Mouse (Mus musculus) heart, embryonic 12.5 days (tissue): ENCODE data around the gene Ece1. TPM values are rescaled to one million over a fixed set of nuclear protein-coding genes. Genes with fewer than 3 reads are reported as not detected.
A peak's percentile ranks its signal among the peaks of the same experiment; 100 is the strongest.
"Not testable (repeated sequence)": the region's sequence is repeated elsewhere in the genome, so short reads cannot be mapped to it uniquely, and the experiment has no call there.

Experiments used
- ATAC-seq: fragments of 200-750 bp; cut with Nextera tagmentation; 2 replicates; pipeline ENCODE4 v1.8.0; 2017; ENCODE audit warnings: moderate TSS enrichment, moderate library complexity; ENCODE audit not compliant: insufficient number of reproducible peaks, low FRiP score
- H3K27ac ChIP-seq: fragments of 300-500 bp; sonication (generic); 2 replicates; pipeline ENCODE4 v1.5.1; 2016; ENCODE audit warnings: mild to moderate bottlenecking, moderate library complexity; ENCODE audit not compliant: poor library complexity, severe bottlenecking
- H3K27me3 ChIP-seq: fragments of 300-500 bp; sonication (generic); replicated peaks from 2 replicates; pipeline ENCODE4 v1.6.1; 2016; ENCODE audit warnings: mild to moderate bottlenecking, moderate library complexity
- H3K36me3 ChIP-seq: fragments of 300-500 bp; sonication (generic); 2 replicates; pipeline ENCODE4 v1.6.1; 2016; ENCODE audit warnings: mild to moderate bottlenecking, moderate library complexity
- H3K4me1 ChIP-seq: fragments of 300-500 bp; sonication (generic); replicated peaks from 2 replicates; pipeline ENCODE4 v1.6.1; 2016; ENCODE audit warnings: mild to moderate bottlenecking
- H3K4me2 ChIP-seq: fragments of 300-500 bp; sonication (generic); 2 replicates; pipeline ENCODE4 v1.6.1; 2016; ENCODE audit warnings: mild to moderate bottlenecking, moderate library complexity
- H3K4me3 ChIP-seq: fragments of 300-500 bp; sonication (generic); 2 replicates; pipeline ENCODE4 v1.5.1; 2016; ENCODE audit warnings: mild to moderate bottlenecking
- H3K9ac ChIP-seq: fragments of 300-500 bp; sonication (generic); 2 replicates; pipeline ENCODE4 v1.6.1; 2016; ENCODE audit warnings: mild to moderate bottlenecking, moderate library complexity
- H3K9me3 ChIP-seq: fragments of 300-500 bp; sonication (generic); replicated peaks from 2 replicates; pipeline ENCODE4 v1.6.1; 2016; ENCODE audit warnings: mild to moderate bottlenecking, moderate library complexity
- WGBS: fragments of 180-500 bp; shearing (Covaris S2); methylation state at CpG from one replicate; pipeline ENCODE4 v1.1.7; 2016; 5-methylcytosine and 5-hydroxymethylcytosine counted together
- polyA plus RNA-seq: library from polyadenylated mRNA; unstranded; fragments of >200 nt; fragmentation: Nextera tagmentation; extraction: Ambion mirVana; gene quantifications from 2 replicates; pipeline ENCODE4 v1.2.1, GENCODE M21; 2016

Gene Ece1
- polyA plus RNA-seq, 1 experiment from 2014 or later, result 122 TPM

GRCm38 (mm10) chr4:137963881-137964584 is 102.0 kb downstream of the Ece1 start:
- ATAC-seq, result 0 out of 2 replicates have a peak, but pooled peaks have one; percentile 22
- Histone ChIP-seq H3K27me3 (no peaks in the 10 kb centered on the region), H3K4me1 (peaks cover 15% of the 10 kb centered on the region), H3K27ac (no peak overlapping the region), H3K4me3 (no peak overlapping the region), H3K9ac (no peak overlapping the region), H3K4me2 (no peak overlapping the region), H3K36me3 (peaks cover 56% of the 10 kb centered on the region), H3K9me3 (peaks cover 7% of the 10 kb centered on the region; the same call in 1 of the 2 replicates)
- 64% methylated on average over 8 of the region's 9 CpGs for WGBS

DNA sequence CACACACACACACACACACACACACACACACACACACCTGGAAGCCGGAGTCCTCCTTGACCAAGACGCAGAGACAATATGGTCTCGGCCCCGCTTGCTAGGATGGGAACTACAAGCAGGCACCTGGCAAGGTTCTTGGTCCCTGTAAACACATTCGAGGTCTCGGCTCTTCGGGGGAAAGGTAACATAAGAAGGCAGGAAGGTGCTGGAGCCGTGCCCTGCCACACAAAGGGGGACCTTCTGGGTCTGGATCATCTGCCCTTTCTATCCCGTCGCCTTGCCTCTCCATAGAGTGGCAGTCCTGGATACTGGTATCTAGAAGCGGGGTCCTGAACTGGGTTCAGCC is 102.5 kb downstream of the Ece1 start:
- Histone ChIP-seq H3K4me3 (no peak overlapping the region), H3K9me3 (peaks cover 4% of the 10 kb centered on the region; the same call in 1 of the 2 replicates), H3K9ac (no peak overlapping the region), H3K27me3 (no peaks in the 10 kb centered on the region), H3K36me3 (peaks cover 51% of the 10 kb centered on the region), H3K4me1 (peaks cover 15% of the 10 kb centered on the region), H3K4me2 (no peak overlapping the region), H3K27ac (no peak overlapping the region)
- no peak for ATAC-seq
- 87% methylated on average over 11 of the region's 11 CpGs for WGBS

- Histone ChIP-seq H3K9ac (no peak overlapping the region), H3K27ac (no peak overlapping the region), H3K4me2 (no peak overlapping the region), H3K9me3 (no peaks in the 10 kb centered on the region), H3K4me1 (no peaks in the 10 kb centered on the region), H3K4me3 (no peak overlapping the region), H3K27me3 (no peaks in the 10 kb centered on the region), H3K36me3 (peaks cover 22% of the 10 kb centered on the region)
- WGBS, result 11% methylated on average over 9 of the region's 9 CpGs
- peak; percentile 27; the same call in 1 of the 2 replicates for ATAC-seq
Observed at GRCm38 (mm10) chr4:137968203-137968602, 106.2 kb downstream of the Ece1 start.

- H3K4me1 ChIP-seq, H3K4me3 ChIP-seq, H3K9ac ChIP-seq, ATAC-seq, H3K27ac ChIP-seq, H3K9me3 ChIP-seq, H3K27me3 ChIP-seq, H3K36me3 ChIP-seq, H3K4me2 ChIP-seq: not testable (repeated sequence)
- WGBS, result no CpG with 5 or more reads among the region's 11 CpGs
Observed at GRCm38 (mm10) chr4:137970623-137971199, 108.7 kb downstream of the Ece1 start.

GRCm38 (mm10) chr4:137974856-137975432 is 112.9 kb downstream of the Ece1 start:
- peak; percentile 31; the same call in 1 of the 2 replicates for ATAC-seq
- H3K4me1 ChIP-seq, result not testable (repeated sequence)

GRCm38 (mm10) chr4:137979066-137979644 is 117.1 kb downstream of the Ece1 start:
- not testable (repeated sequence) for H3K27ac ChIP-seq, H3K4me1 ChIP-seq, ATAC-seq, H3K4me3 ChIP-seq, H3K9ac ChIP-seq, H3K9me3 ChIP-seq, H3K27me3 ChIP-seq, H3K4me2 ChIP-seq, H3K36me3 ChIP-seq
- WGBS, result no CpG with 5 or more reads among the region's 11 CpGs

More at GRCm38 (mm10) chr4:137974856-137975432, 112.9 kb downstream of the Ece1 start:
- not testable (repeated sequence) for H3K4me3 ChIP-seq, H3K27ac ChIP-seq, H3K9ac ChIP-seq, H3K9me3 ChIP-seq, H3K4me2 ChIP-seq, H3K36me3 ChIP-seq, H3K27me3 ChIP-seq
- no CpG with 5 or more reads among the region's 11 CpGs for WGBS

DNA sequence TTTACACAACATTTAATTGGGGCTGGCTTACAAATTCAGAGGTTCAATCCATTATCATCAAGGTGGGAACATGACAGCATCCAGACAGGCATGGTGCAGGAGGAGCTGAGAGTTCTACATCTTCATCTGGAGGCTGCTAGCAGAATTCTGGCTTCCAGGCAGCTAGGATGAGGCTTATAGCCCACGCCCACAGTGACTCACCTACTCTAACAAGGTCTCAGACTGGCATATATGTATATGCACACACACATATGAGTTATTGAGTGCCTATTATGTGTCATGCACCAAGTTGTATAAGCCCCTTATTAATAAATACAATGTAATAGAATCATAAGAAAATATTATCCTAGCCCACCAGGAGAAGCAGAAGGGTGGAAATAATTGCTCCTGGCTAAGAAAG is 120.8 kb downstream of the Ece1 start:
- 66% methylated on average over 1 of the region's 1 CpGs for WGBS
- Histone ChIP-seq H3K9me3 (no peaks in the 10 kb centered on the region), H3K9ac (no peak overlapping the region), H3K27me3 (no peaks in the 10 kb centered on the region), H3K4me1 (peaks cover 5% of the 10 kb centered on the region; the same call in 1 of the 2 replicates), H3K27ac (no peak overlapping the region), H3K4me2 (no peak overlapping the region), H3K36me3 (no peaks in the 10 kb centered on the region), H3K4me3 (no peak overlapping the region)
- no peak for ATAC-seq

- Histone ChIP-seq H3K36me3 (no peaks in the 10 kb centered on the region), H3K9me3 (no peaks in the 10 kb centered on the region), H3K4me1 (peaks cover 8% of the 10 kb centered on the region), H3K4me3 (no peak overlapping the region), H3K4me2 (no peak overlapping the region), H3K27me3 (no peaks in the 10 kb centered on the region), H3K27ac (no peak overlapping the region), H3K9ac (no peak overlapping the region)
- ATAC-seq, result no peak
- 34% methylated on average over 10 of the region's 10 CpGs for WGBS
Observed at GRCm38 (mm10) chr4:137984212-137984611, 122.2 kb downstream of the Ece1 start.

GRCm38 (mm10) chr4:137984746-137985145 is 122.7 kb downstream of the Ece1 start:
- no peaks in the 10 kb centered on the region for H3K27me3 ChIP-seq
- H3K9ac ChIP-seq, result no peak overlapping the region
- H3K9me3 ChIP-seq, result no peaks in the 10 kb centered on the region
- H3K36me3 ChIP-seq, result no peaks in the 10 kb centered on the region
- 71% methylated on average over 5 of the region's 5 CpGs for WGBS
- no peak overlapping the region for H3K4me3 ChIP-seq
- H3K4me1 ChIP-seq, result peaks cover 8% of the 10 kb centered on the region
- no peak overlapping the region for H3K27ac ChIP-seq
- ATAC-seq, result no peak
- H3K4me2 ChIP-seq, result no peak overlapping the region

DNA sequence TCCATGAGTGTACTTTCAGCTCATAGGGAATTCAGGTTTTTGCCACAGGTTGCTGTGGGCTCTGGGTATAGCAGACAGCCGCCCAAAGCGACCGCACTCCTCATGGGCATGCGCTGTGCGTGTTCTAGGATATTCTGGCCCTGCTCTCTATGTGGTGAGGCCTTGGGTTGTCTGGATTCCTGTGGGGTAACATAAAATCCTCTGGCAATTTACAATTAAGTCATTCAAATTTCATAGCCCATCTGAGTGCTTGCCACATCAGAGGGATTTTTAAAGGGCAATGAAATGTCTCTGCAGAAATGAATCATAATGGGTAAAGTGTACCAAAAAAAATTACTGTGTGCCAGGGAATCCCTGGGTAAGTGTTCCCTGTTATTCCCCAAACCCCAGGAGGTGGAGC is 127.4 kb downstream of the Ece1 start:
- no peaks in the 10 kb centered on the region for H3K27me3 ChIP-seq
- H3K4me2 ChIP-seq, result no peak overlapping the region
- H3K9me3 ChIP-seq, result 0 out of 2 replicates have a peak, but pooled peaks cover 3% of the 10 kb centered on the region
- H3K9ac ChIP-seq, result no peak overlapping the region
- no peak overlapping the region for H3K4me3 ChIP-seq
- no peaks in the 10 kb centered on the region for H3K36me3 ChIP-seq
- WGBS, result 83% methylated on average over 5 of the region's 5 CpGs
- ATAC-seq, result no peak
- H3K4me1 ChIP-seq, result peaks cover 10% of the 10 kb centered on the region
- no peak overlapping the region for H3K27ac ChIP-seq

DNA sequence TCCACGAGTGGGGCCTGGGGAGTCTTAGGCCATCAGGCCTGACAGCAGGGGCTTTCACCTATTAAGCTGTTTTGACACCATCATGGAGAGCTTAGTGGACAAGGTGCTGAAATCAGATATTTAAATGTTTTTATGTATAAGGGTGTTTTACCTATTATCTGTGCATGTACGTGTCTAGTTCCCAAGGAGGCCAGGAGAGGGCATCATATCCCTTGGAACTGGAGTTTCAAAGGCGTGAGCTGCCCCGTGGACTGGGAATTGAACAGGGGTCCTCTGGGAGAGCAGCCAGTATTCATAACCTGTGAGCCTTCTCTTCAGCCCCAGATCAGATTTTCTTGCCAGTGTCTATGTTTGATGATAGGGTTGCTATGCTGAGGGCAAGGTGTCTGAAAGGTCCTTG is 128.4 kb downstream of the Ece1 start:
- no peak for ATAC-seq
- WGBS, result 82% methylated on average over 4 of the region's 4 CpGs
- H3K4me3 ChIP-seq, result no peak overlapping the region

More for the DNA sequence above, 128.4 kb downstream of the Ece1 start:
- H3K4me2 ChIP-seq, result no peak overlapping the region
- peaks cover 20% of the 10 kb centered on the region for H3K4me1 ChIP-seq
- H3K27ac ChIP-seq, result no peak overlapping the region
- no peaks in the 10 kb centered on the region for H3K36me3 ChIP-seq
- no peak overlapping the region for H3K9ac ChIP-seq
- H3K9me3 ChIP-seq, result 0 out of 2 replicates have a peak, but pooled peaks cover 3% of the 10 kb centered on the region
- no peaks in the 10 kb centered on the region for H3K27me3 ChIP-seq
